Mouse (Mus musculus) megakaryocyte, adult 5-6 weeks (primary cell): ENCODE measurements at regions not wholly inside any gene's neighbourhood (a gene's known extent, or its start where the extent isn't known, plus 50 kb on each side); places are given as distances from the start of the nearest gene placed in this dataset.

Source experiments
- ATAC-seq: 2 replicates; pipeline ENCODE4 v1.8.0; 2016; ENCODE audit warnings: mild to moderate bottlenecking, inconsistent platforms; ENCODE audit not compliant: poor library complexity, severe bottlenecking

DNA sequence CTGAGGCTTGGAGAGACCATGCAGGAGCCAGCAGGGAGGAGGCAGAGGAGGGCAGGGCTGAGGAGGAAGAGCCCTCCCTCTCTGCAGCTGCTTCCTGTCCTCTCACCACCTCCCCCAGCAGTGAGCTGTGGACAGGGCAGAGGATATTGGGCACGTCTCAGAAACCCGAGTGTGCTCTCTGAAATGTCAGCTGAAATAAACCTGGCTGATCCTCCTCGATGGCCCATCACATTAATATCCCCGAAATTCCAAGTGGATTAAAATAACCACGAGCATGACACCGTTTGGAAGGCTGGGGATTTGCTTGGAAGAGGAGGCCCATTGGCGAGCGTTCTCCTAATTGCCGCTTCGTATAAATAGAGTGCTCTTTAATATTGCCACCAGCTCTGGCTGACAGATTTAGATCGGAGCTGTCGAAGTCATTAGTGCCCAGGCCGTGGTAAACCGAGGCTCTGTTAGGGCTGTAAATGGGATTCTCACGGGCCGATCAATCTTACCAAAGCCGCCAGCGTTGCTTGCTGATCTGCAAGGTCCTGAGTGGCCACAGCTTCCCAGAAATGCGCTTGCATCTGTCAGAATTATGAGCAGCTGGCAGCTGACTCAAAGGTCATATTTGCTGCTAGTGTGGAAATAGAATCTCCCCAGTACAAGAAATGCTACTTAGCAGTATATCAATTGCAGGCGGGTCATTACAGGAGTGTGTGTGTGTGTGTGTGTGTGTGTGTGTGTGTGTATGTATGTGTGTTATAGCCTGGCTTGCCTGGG lies 268.5 kb downstream of the Rplp1 start:
- ATAC-seq, result no peak

DNA sequence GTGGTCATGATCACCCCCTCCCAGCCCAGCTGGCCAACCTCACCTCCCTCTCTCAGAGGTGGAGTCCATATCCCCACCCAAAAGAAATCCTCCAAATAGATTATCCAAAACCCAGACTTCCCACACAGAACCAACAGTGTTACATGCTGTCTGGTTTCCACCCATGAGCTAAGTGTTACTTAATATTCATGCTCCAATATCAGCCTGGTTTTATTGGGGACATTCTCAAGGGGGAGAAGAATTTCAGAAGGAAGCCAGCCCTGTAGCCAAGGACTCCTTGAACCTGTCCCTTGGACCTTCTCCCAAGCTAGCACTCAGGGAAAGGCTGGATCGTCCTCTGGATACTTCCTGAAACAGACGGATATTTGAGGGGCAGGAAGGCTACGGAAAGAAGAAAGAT lies 268.6 kb downstream of the Tle3 start:
- no peak for ATAC-seq

DNA sequence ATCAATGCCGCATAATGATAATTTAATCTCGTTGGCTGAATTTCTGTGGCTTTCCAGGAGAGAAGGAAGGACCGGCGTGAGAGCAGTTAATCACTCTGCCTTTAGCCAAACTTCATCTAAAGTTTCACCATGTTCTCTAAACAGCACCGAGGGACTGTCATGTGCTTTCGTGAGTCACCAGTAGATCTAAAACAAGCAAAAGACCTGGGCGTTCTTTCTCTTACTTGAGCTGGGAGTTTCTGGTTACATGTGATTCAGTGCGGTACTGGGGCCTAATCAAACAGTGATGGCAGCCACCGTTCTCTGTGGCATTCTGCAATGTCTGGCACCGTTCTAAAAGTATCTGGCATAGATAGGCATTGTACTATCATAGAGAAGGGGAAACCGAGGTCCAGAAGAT lies 266.7 kb downstream of the Tle3 start:
- no peak for ATAC-seq

DNA sequence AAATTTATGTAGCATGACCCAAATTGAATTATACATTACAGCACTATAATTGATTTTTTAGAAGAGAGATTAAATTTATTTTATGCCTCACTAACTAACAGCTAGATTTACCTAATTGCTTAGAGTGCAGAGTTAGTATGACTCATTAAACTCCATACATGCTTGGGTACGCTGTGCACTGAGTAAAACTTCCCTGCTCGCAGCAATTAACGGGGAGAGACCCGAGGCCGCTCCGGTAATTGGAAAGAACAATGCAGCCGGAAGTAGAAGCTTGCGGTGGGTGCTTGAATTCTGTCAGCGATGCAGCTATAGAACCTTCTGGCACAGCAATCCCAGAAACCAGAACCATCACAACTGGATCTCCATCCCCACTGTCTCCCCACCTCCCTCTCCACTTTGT lies 261.8 kb downstream of the Tle3 start:
- no peak for ATAC-seq

DNA sequence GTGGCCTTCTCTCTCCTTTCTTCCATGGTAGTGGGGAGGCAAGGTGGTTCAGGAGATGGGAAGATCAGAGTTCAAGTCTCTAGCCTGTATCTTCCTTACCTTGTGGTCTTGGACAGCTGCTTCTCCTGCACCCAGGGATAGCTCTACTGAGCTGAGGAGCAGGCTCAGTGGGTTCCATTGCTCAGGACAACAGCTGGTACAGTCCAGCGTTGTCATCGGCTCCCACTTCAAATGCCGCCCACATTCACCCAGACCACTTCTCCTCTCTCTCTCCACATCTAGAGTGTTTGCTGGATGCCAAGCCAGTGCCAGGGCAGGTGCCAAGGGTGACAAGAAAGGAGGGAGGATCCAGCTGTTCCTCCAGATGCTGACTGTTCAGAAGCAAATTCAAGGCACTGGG lies 260.4 kb downstream of the Tle3 start:
- ATAC-seq, result no peak

DNA sequence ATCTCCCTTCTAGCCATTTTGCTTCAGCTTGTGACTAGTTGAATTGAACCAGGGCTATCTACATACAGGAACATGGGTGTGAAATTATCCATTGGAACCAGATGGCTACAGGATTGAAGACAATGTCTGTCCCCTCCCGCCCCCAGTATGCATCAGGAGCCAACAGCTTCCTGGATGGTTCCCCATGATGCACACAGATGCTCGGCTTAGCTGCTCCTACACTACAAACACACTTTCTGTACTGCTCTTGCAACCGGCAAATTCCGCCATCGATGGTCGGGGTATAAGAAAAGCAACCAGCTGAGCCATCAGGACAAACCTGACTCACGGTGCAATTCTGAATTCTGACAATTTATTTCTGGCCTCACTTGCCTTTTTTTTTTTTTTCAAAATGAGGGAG lies 258.9 kb downstream of the Tle3 start:
- ATAC-seq, result no peak

DNA sequence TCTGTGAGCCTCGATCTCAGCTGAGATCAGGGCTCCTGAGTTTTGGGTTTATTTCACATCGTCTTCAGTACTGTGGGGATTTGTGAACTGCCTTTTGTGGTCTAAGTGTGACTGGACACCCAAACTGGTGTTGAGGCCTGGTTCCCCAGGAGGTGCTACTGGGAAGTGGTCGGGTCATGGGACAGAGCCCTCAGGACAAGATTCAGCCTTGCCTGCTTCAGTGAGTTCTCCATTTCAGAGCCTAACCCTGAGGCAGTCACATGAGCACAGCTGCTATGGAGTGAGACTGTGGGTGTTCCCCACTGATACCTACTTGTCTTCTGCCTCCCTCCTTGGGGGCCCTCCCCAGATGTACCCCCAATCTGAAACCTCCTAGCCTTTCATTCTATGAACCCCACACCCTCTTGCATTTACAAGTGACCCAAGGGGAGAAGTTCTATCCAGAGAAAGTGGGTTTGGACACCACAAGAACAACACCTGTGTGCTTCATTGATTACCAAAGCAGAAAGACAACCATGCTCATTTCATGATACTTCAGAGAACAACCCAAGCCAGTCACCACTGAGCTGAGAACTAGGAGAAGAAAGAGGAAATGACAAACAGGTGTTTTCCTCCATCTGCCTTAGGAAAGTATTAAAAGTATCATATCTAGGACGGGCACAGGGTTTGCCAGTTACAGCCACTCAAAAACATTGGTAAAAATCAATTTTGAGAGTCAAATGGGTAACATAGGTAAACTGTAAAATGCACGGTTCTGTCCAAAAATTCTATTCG lies 255.8 kb downstream of the Tle3 start:
- no peak for ATAC-seq

DNA sequence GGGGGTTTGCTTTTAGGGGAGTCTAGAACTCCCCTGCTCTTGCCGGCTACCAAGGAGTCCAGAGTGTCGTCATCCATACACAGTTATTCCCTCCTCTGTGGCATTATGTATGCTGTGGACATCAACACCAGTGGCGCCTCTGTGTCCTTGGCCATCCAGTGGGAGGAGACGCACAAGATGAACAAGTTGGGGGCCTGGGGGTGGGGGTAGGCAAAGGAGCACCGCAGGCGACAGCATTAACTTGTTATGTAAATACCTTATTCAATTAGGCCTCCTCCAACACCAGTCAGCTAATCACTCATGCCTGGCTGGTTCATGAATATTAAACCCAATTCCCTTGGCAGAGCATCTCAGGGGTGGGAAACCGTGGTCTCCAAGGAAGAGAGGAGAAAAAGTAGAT lies 250.8 kb downstream of the Tle3 start:
- ATAC-seq, result no peak

DNA sequence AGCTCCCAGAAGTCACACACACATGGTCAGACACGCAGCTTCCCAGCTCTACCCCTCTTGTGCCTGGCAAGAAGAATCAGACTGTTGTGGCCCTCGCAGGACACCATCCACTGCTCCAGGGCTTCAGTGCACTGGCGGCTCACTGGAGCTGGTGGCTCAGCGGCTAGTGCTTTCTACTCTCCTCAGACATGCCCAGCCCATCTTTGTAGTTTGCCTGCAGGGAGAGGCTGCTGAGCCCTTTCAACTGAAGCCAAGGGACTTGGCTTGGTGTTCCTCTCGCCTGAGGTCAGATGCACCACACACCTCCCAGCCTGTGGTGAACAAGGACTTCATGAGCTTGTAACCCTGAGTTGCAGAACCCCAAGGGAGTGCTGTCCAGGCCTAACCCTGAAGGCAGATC lies 249.8 kb downstream of the Tle3 start:
- no peak for ATAC-seq

DNA sequence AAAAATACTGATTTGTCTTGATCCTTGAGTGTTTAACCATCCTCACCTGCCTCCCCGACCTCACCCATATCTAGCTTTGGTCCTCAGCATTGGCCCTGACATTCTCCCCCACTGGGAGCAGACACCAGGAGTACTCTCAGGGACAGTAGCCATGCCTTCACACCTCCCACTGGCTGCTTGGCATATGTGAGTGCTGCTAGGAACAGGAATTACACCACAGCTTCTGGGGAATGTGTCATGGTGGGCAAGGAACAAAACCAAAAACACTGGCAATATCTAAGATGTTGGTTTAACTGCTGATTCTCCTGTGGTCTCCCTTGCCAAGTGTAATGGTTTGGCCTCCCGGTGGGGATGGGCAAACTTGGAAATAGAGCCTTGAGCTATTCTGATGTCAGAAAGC lies 248.6 kb downstream of the Tle3 start:
- ATAC-seq, result no peak

DNA sequence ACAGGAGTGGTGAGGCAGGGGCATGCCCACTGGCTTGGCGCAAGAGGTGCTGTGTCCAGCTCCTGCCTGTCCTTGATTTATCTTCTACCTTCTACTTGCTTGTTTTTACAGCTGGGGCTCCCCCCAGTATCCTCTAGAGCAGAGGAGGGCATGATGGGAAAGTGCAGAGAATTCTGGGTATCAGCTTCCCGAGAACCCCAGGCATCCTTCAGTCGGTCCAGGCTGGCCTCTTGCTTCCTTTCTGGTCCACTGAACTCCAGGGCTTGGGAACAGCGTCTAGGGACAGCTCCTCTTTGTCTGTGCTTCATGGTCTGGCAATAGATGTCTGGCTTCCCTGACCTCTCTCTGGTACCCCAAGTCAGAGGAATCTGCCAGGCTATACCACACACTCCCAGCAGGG lies 247.9 kb downstream of the Tle3 start:
- ATAC-seq, result no peak

DNA sequence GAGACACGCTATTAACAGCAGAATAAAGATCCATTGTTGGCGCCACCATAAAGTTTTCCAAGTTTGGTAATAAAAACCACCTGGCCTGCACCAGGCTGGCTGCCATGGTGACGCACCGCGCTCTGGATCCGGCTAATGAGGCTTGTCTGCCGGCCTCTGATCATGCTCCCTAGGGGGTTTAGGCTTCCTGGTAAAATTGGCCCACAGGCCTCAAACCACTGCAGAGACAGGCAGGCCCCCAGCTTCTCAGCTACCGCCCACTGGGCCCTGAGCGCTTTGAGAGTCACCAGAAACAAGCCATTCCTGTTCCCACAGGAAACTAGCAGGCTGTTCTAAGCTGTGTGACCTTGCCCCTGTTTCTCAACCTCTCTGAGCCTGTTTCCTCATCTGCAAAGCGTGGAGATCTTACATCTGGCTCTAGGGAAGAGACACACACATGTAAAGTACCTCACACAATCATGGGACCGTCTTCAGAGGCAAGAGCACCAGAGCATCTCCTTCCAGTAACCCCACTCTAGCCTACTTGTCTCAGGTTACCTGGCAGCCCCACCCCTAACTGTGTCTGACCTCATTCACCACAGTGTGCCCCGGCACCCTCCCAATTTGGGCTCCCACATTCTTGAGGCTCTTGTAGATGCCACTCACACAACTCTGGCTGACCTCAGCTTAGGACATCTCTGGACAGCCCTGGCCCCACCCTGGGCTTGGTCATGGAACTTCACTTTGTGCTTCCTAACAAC lies 246.5 kb downstream of the Tle3 start:
- ATAC-seq, result no peak

DNA sequence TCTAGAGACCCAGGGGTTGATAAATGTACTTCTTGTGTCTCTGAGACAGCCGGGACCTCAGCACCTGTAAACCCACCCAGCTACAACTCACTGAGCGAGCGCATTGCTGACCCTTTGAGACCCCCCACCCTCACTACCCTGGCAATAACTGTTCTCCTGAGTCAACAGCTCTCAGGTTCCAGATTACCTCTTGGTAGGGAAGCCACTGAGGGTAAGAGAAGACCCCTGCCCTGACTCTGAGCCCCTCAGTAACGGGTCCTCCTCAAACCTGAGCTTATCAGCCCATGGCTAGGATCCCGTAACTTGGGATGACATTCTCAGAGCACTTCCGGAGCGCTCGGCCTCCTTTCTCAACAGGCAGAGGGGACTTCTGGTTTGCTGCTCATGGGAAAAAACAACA lies 245.8 kb downstream of the Tle3 start:
- ATAC-seq, result no peak

DNA sequence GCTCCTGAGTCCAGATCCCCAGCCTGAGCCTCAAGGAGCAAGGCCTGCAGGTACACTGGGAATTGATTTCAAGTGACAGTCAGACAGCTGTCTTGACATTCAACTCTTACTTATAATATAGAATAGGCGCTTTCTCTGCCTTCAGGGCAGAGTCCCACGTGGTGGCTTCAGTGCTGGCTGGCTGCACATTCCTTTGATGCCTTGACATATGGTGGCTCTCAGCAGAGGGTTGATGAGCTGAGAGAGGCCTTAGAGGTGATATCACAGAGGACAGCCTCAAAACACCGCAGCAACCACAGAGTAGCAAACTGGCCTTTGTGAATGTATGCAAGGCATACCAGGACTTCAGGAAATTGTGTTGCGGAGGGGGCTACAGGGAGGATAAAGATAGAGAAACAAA lies 243.4 kb downstream of the Tle3 start:
- ATAC-seq, result no peak

DNA sequence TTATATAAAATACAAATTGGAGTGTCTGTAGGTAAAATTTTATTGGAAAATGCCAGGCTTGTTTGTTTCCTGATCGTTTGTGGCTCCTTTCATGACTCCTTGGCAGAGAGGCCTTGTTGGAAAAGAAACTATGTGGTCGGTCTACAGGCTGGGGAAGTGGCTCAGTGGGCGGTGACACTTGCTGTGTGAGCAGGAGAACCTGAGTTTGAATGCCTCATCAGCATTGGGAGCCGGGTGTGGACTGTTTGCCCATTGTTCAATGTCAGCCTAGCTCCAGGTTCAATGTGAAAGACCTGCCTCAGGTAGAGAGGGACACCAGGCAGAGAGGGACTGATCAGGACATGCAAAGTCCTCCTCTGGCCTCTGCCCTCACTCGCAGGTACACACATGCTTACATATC lies 235.4 kb downstream of the Tle3 start:
- ATAC-seq, result no peak

DNA sequence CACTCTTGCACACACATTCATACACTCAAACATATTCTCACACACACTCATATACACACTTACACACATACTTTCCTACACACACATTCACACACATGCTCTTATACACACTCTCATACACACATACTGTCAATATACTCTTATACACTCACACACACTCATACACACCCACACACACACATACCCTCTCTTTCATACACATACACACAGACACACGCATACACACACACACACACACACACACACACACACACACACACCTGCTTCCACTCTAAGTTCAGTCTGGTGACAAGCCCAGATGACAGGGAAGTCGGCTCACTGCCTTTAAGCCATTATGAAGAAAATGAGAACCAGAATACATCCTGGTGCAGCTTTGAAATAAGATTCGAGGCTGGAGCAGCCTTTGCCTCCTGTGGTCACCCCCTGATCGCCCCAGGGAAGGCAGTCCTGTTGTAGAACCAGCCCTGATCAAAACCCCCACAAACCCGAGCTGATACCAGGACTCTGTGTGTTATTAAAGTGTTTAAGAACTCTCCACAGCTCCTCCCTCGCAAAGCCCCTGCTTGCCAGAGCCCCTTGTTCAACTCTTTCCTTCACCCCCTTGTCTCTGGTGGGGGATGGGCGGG lies 230.3 kb downstream of the Tle3 start:
- no peak for ATAC-seq

DNA sequence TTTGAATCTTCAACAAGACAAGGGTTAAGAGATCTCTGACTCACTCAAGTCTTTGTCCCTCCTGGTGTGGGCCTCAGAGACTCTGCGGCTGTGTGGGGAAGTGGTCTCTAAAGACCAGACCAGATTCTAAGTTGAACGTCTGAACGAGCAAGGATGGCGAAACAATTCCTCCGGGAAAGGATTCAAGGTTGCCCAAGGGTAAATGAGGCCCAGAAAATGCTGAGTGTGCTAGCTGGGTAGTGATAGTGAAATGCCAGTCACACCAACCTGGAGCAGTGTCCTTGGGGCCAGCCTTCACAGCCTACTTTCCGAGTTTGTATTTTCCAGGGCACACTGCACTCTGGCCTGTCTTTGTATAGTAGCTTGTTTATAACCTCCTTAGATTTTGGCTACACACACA lies 229.7 kb downstream of the Tle3 start:
- ATAC-seq, result no peak

DNA sequence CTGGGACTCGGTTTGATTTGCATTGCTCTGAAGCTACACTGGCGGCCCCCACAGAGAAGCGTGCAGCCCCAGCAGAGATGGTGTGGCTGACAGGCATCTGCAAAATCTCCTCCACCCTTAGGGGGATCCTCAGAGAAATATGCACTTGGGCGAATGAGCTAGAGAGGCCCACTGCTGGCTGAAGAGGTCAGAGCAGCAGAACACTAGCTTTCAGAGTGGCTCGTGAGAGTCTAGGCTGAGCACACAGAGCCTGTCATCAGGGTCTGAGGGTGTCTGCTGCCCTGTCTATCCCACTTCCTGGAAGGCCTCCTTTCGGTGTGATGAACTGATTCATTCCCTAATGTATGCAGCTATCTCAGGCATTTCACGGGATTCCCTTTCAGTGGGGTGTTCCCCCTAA lies 225.1 kb downstream of the Tle3 start:
- ATAC-seq, result no peak

DNA sequence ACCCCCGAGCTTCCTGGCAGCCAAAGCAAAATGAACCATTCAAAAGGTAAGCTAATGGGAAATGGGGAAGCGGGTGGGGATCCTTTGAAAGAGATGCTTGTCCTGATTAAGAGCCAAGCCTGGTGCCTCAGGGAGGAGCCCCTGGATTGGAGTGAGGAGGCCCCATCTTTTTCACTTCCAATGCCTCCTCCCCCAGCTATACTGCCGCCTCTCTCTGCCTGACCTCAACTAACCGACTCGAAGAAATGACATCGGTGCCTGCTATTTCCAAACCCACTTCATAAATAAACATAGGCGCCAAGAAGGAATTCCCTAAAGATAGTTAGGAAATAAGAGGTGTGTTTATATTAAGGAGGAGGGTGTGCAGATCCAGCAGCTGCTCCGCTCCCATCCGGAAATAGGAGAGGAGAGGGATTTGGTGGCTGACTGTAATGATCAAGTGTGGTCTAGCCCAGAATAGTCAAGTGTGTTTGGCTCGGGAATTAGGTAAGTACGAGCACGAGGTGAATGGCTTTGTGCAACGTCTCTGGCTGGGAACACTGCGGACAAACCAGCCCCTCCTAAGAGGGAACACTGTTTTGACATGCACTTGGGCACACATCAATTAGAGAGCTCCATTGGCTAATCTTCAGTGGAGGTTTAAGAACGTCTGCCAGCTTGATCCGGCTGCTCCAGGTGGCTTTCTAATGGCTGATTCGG lies 224.4 kb downstream of the Tle3 start:
- no peak for ATAC-seq

DNA sequence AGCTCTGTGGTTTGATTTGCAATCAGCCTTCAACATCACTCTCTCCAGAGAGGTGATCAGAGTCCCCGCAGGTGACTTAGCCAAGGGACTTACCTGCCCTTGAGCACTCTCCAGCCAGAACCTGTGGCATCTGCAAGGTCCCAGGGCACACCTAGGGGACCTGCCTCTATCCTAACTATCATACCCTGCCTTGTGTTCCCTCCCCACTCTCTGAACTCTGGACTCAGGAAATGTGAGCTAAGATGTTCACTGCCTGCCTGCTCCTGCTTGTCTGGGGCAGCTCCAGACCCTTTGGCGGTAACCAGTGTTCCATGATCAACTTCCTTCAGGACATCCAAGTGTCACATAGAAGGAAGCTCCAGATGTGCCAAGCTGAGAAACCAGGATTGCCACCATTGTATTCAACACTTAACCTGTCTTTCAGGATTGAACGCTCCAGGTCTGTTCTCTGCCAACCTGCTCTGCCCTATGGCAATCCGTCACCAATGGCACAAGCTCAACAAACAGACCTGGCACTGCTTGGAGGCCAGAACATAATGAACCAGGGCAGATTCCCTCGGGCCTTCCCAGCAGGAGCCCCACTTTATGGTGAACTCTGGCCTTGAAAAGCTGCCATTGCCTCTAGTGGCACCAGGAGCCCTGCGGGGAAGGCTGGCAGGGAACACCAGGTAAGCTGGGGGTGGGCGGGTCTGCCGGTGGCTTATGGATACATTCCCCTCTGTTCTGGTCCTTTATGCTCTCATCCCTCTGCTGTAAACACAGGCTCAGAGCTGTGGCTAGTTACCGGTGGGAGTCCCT lies 223.2 kb downstream of the Tle3 start:
- no peak for ATAC-seq
